Mouse (Mus musculus): ENCODE measurements around the gene Tnnt2. TPM values are rescaled to one million over a fixed set of nuclear protein-coding genes. Genes with fewer than 3 reads are reported as not detected.
A peak's percentile ranks its signal among the peaks of the same experiment; 100 is the strongest.

Tnnt2 gene
- polyA plus RNA-seq, 1 experiment = 0.56 TPM

DNA sequence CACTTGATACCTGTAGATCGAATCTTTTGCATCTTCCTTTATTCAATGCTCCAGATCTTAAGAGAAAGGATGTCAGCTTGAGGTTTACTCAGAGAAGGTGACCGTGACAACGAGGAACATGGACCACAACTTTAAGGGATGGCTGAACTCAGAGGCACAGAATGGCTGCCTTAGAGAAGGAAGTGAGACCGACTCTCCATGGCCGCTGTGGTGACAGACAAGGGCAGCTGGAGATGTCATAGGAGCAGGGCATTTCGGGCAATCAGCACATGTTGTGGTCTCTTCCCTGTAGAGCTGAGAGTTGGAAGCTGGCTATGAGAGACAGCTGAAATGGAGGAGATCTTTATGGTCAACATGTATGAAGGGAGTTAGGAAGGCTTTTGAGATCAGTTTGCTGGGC is 28.7 kb downstream of the Tnnt2 start:
- 81% methylated on average over 6 of the region's 6 CpGs for WGBS
- H3K36me3 ChIP-seq (ENCODE audit: control insufficient read depth, insufficient read depth, low read length) = no peaks in the 10 kb centered on the region
- no peak overlapping the region for H3K27ac ChIP-seq (ENCODE audit: insufficient read depth, low read depth, low read length)
- no peak for TF ChIP-seq POLR2A (IDR thresholded peaks at IDR 0.05; ENCODE audit: low read depth, low read length)
- no peak for TF ChIP-seq CTCF (IDR thresholded peaks at IDR 0.05; ENCODE audit: extremely low read depth, insufficient read length, insufficient replicate concordance, low read depth, low read length)
- no peak overlapping the region for H3K4me3 ChIP-seq (ENCODE audit: low read depth, low read length)
- H3K27me3 ChIP-seq (ENCODE audit: control insufficient read depth, insufficient read depth, low read length) = no peaks in the 10 kb centered on the region
- H3K4me1 ChIP-seq (ENCODE audit: control insufficient read depth, insufficient read depth, insufficient read length, low read length) = no peaks in the 10 kb centered on the region

DNA sequence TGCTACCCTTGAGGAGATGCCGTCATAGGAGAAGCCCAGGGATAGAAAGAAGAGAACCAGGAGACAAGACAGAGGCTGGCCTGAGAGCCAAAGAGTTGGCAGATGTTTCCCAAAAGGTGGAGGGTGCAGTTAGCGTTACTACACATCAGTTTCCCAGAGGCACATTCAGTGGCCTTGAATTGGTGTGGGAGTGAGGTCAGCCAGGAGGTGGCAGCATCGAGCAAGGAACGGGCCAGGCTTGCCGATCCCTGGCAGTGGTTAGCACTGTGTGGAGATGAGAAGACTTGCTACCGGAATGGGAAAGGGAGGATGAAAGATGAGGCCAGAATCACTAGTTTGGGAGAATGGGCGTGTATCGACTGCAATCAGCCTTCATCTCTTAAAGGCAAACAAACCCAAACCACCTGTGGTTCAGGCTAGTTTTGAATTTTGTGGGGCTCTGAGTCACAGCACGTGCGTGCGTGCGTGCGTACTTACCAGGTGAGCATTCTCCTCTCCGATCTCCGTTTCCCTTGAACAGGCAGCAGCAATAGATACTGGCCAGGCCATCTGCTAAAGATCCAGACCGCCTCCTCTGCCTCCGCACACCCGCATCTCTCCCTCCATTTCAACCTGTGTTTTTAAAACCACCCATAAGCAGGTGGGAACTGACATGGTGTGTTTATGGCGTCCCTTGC is 29.5 kb downstream of the Tnnt2 start:
- no peaks in the 10 kb centered on the region for H3K27me3 ChIP-seq (ENCODE audit: control insufficient read depth, insufficient read depth, low read length)
- H3K4me1 ChIP-seq (ENCODE audit: control insufficient read depth, insufficient read depth, insufficient read length, low read length) = no peaks in the 10 kb centered on the region
- H3K4me3 ChIP-seq (ENCODE audit: low read depth, low read length) = no peak overlapping the region
- H3K27ac ChIP-seq (ENCODE audit: insufficient read depth, low read depth, low read length) = no peak overlapping the region
- TF ChIP-seq CTCF (IDR thresholded peaks at IDR 0.05; ENCODE audit: extremely low read depth, insufficient read length, insufficient replicate concordance, low read depth, low read length) = peak; percentile 96
- no peak for TF ChIP-seq POLR2A (IDR thresholded peaks at IDR 0.05; ENCODE audit: low read depth, low read length)
- WGBS = 51% methylated on average over 19 of the region's 19 CpGs
- no peaks in the 10 kb centered on the region for H3K36me3 ChIP-seq (ENCODE audit: control insufficient read depth, insufficient read depth, low read length)

DNA sequence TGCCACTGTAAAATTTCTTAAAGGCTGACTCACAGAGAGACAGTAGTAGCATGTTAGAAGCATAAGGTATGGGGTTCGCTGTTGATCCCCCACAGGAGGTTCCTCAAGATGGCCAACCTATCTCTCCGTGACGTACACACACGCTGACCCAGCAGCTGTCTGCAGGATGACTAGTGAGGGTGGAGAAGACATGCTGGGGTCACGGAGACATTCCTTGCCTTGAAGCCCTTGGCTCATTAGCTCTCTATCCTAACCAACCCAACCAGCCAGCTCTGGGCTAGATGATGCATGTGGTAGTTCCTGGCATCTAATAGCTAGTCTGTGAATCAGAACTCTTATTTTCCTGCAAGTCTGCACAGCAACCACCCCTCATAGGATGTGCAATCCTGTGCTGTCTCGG is 32.4 kb downstream of the Tnnt2 start:
- 91% methylated on average over 6 of the region's 6 CpGs for WGBS
- no peaks in the 10 kb centered on the region for H3K27me3 ChIP-seq (ENCODE audit: control insufficient read depth, insufficient read depth, low read length)
- H3K4me1 ChIP-seq (ENCODE audit: control insufficient read depth, insufficient read depth, insufficient read length, low read length) = no peaks in the 10 kb centered on the region
- TF ChIP-seq POLR2A (IDR thresholded peaks at IDR 0.05; ENCODE audit: low read depth, low read length) = no peak
- no peak for TF ChIP-seq CTCF (IDR thresholded peaks at IDR 0.05; ENCODE audit: extremely low read depth, insufficient read length, insufficient replicate concordance, low read depth, low read length)
- no peak overlapping the region for H3K4me3 ChIP-seq (ENCODE audit: low read depth, low read length)
- no peaks in the 10 kb centered on the region for H3K36me3 ChIP-seq (ENCODE audit: control insufficient read depth, insufficient read depth, low read length)
- no peak overlapping the region for H3K27ac ChIP-seq (ENCODE audit: insufficient read depth, low read depth, low read length)

DNA sequence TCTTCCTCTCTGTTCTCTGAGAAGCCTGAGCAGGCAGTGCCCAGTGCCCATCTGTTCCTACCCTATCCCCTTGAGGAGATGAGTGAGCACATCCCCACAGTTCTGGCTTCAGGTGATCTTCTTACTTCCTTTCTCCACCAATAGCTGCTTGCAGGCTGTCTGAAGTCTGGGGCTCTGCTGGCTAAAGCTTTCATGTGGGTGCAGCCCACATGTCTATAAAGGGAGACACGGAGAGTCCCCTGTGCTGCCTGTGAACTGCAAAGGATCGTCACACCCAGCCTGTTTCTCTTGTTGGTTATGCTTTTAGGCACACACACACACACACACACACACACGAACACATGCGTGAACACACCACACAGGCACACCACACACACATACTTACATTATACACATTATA is 36.8 kb downstream of the Tnnt2 start:
- H3K36me3 ChIP-seq (ENCODE audit: control insufficient read depth, insufficient read depth, low read length) = peaks cover 13% of the 10 kb centered on the region
- no peaks in the 10 kb centered on the region for H3K27me3 ChIP-seq (ENCODE audit: control insufficient read depth, insufficient read depth, low read length)
- H3K4me1 ChIP-seq (ENCODE audit: control insufficient read depth, insufficient read depth, insufficient read length, low read length) = no peaks in the 10 kb centered on the region
- TF ChIP-seq CTCF (IDR thresholded peaks at IDR 0.05; ENCODE audit: extremely low read depth, insufficient read length, insufficient replicate concordance, low read depth, low read length) = no peak
- no peak overlapping the region for H3K4me3 ChIP-seq (ENCODE audit: low read depth, low read length)
- H3K27ac ChIP-seq (ENCODE audit: insufficient read depth, low read depth, low read length) = no peak overlapping the region
- WGBS = 87% methylated on average over 4 of the region's 4 CpGs

DNA sequence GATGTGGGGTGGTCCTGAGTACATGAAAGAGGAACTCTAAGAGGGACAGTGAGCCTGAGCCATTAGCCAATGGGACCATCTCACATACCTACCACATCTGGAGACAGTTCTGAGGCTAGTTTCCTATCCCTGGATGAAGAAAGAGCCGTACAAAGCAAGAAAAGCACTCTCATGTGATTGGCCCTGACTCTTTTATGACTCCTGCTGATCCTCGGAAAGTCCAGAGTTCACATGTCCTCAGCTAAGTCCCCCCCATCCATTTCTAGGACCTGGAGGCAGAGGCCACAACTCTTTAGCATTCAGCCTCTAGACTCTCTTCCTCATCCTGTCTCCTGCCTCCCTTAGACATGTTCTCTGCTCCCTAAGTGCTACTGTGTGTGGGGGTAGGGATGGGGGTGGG is 41.1 kb downstream of the Tnnt2 start:
- TF ChIP-seq POLR2A (IDR thresholded peaks at IDR 0.05; ENCODE audit: low read depth, low read length) (no peak), CTCF (IDR thresholded peaks at IDR 0.05; ENCODE audit: extremely low read depth, insufficient read length, insufficient replicate concordance, low read depth, low read length) (no peak)
- Histone ChIP-seq H3K4me1 (ENCODE audit: control insufficient read depth, insufficient read depth, insufficient read length, low read length) (no peaks in the 10 kb centered on the region), H3K27ac (ENCODE audit: insufficient read depth, low read depth, low read length) (no peak overlapping the region), H3K27me3 (ENCODE audit: control insufficient read depth, insufficient read depth, low read length) (no peaks in the 10 kb centered on the region), H3K36me3 (ENCODE audit: control insufficient read depth, insufficient read depth, low read length) (peaks cover 19% of the 10 kb centered on the region), H3K4me3 (ENCODE audit: low read depth, low read length) (no peak overlapping the region)
- WGBS = 31% methylated on average over 2 of the region's 2 CpGs

DNA sequence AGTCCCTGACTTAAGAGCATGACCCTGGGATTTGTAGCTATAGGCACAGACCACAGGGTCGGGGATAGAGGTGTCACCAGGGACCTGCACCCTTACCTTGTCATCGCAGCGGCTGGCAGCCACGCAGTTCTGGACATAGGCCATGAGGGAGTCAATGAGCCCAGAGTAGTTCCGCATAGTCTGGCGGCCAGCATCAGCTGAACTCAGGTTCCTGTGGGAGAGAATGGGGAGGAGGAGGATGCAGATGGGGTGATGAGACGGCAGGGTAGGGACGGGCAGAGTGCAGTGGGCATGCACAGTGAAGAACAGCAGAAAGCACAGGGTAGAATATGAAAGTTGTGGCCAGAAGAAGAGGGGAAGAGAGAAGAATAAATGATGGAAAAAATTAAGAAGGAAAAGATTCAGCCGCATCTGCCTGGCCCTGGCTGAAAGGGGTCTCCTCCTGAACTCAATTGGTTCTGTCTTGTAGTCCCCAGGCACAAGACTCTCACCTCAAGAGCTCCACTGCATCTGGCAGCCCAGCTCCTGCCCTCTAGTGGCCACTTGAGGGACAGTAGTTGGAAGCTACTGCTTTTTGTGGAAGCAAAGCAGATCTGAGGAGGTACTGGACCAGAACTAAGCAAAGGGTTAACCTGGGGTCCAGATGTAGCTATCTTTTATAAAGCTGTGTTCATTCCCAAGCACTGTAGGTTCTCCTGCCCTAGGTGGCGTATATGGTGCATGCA is 46.4 kb downstream of the Tnnt2 start:
- no peaks in the 10 kb centered on the region for H3K27me3 ChIP-seq (ENCODE audit: control insufficient read depth, insufficient read depth, low read length)
- TF ChIP-seq CTCF (IDR thresholded peaks at IDR 0.05; ENCODE audit: extremely low read depth, insufficient read length, insufficient replicate concordance, low read depth, low read length) (peak; percentile 87; the same call in 1 of the 2 replicates), POLR2A (IDR thresholded peaks at IDR 0.05; ENCODE audit: low read depth, low read length) (no peak)
- peaks cover 8% of the 10 kb centered on the region; the same call in 1 of the 2 replicates for H3K36me3 ChIP-seq (ENCODE audit: control insufficient read depth, insufficient read depth, low read length)
- H3K27ac ChIP-seq (ENCODE audit: insufficient read depth, low read depth, low read length) = no peak overlapping the region
- H3K4me1 ChIP-seq (ENCODE audit: control insufficient read depth, insufficient read depth, insufficient read length, low read length) = no peaks in the 10 kb centered on the region
- H3K4me3 ChIP-seq (ENCODE audit: low read depth, low read length) = no peak overlapping the region
- WGBS = 75% methylated on average over 10 of the region's 10 CpGs

DNA sequence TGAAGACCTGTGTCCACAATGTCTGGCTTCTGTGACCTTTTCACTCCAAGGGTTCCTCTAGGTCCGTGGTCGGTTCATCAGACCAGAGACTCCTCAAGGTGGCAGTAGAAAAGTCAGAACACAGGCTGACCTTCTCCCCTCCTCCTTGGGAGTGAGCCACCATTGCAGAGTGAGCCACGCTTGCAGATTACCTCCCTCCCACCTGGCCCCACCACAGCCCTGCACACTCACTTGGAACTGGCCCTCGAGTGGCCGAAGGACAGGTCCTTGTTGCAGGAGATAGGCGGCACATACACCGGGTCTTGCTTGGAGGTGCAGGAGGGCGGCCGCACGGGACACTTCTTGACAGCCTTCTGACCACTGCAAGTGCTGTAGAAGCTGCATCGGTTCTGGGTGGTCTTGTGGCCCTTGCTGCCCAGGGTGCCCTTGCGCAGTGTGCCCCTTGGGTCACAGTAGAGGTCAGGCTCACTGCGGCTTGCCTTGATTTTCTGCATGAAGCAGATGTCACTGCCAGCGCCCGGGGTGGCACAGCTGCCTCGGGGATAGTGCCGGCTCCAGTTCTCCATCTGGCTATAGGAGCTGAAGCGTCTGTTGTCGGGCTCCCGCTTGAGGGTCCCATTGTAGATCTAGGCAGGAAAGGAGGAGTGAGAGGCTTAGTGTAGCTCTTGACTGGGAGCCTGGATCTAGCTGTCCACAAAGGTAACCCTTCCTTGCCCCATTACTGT is 53.5 kb downstream of the Tnnt2 start:
- Histone ChIP-seq H3K27ac (ENCODE audit: insufficient read depth, low read depth, low read length) (no peak overlapping the region), H3K36me3 (ENCODE audit: control insufficient read depth, insufficient read depth, low read length) (peaks cover 2% of the 10 kb centered on the region; the same call in 1 of the 2 replicates), H3K4me3 (ENCODE audit: low read depth, low read length) (no peak overlapping the region), H3K27me3 (ENCODE audit: control insufficient read depth, insufficient read depth, low read length) (no peaks in the 10 kb centered on the region), H3K4me1 (ENCODE audit: control insufficient read depth, insufficient read depth, insufficient read length, low read length) (peaks cover 14% of the 10 kb centered on the region; the same call in 1 of the 2 replicates)
- TF ChIP-seq POLR2A (IDR thresholded peaks at IDR 0.05; ENCODE audit: low read depth, low read length) = no peak
- TF ChIP-seq CTCF (IDR thresholded peaks at IDR 0.05; ENCODE audit: extremely low read depth, insufficient read length, insufficient replicate concordance, low read depth, low read length) = no peak
- WGBS = 88% methylated on average over 20 of the region's 20 CpGs
